Mouse (Mus musculus) monocyte, adult 2 months (primary cell): Measurements from ENCODE around the gene Caln1.

Experiments
- DNase-seq, 2 experiments: peaks; one replicate each; pipeline ENCODE4 v3.0.0; 2022; ENCODE audit warnings: low spot score in 2 of 2, low read depth in 1 of 2

Caln1 gene

GRCm38 (mm10) chr5:130891735-130892134 lies 522.5 kb downstream of the Caln1 start:
- DNase-seq, result no peak

- DNase-seq, result no peak
Measured at GRCm38 (mm10) chr5:130895991-130896390, 526.7 kb downstream of the Caln1 start.
